Mouse (Mus musculus) macrophage (primary cell): ENCODE measurements around the gene Lhcgr. TPM values are rescaled to one million over a fixed set of nuclear protein-coding genes. Genes with fewer than 3 reads are reported as not detected.

Source experiments
- H3K27ac ChIP-seq: fragments of 350-480 bp; formaldehyde crosslinking; 2 replicates; pipeline ENCODE4 v1.9.0; 2021
- H3K36me3 ChIP-seq: fragments of 350-480 bp; formaldehyde crosslinking; 2 replicates; pipeline ENCODE4 v1.9.0; 2021; ENCODE audit errors: inconsistent target
- H3K4me3 ChIP-seq: fragments of 350-480 bp; formaldehyde crosslinking; 2 replicates; pipeline ENCODE4 v1.9.0; 2021; ENCODE audit errors: inconsistent target
- H3K79me2 ChIP-seq: fragments of 350-480 bp; formaldehyde crosslinking; 2 replicates; pipeline ENCODE4 v1.9.0; 2021; ENCODE audit errors: inconsistent target
- WGBS: methylation state at CpG from one replicate; pipeline ENCODE4 v1.1.7; 2026; ENCODE audit warnings: inconsistent platforms; ENCODE audit not compliant: missing documents; 5-methylcytosine and 5-hydroxymethylcytosine counted together
- polyA plus RNA-seq: library from polyadenylated mRNA; stranded (reverse); fragments of 250-400 nt; gene quantifications from 3 replicates; pipeline ENCODE4 v1.2.4, GENCODE M21; 2018; ENCODE audit warnings: inconsistent platforms

Gene Lhcgr
- polyA plus RNA-seq, 1 experiment from 2014 or later, result not detected

DNA sequence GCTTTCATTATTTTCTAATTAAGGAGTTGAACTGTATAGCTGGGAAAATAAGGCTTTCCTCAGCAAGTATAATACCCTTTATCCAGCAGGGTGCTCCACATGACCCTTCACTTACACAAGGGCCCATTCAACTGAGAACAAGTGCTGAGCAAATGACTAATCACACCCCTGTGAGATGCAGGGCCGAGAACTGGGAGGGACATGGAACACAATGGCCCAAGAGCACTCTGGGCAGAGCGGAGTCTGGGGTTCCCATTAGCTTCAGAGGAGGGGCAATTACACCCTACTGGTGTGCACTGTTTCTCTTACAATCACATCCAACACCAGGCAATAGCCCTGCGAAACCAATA lies 27.7 kb downstream of the Lhcgr start:
- 100% methylated on average over 3 of the region's 3 CpGs for WGBS
- Histone ChIP-seq H3K27ac (no peak overlapping the region), H3K79me2 (no peaks in the 10 kb centered on the region), H3K36me3 (no peaks in the 10 kb centered on the region), H3K4me3 (no peak overlapping the region)

DNA sequence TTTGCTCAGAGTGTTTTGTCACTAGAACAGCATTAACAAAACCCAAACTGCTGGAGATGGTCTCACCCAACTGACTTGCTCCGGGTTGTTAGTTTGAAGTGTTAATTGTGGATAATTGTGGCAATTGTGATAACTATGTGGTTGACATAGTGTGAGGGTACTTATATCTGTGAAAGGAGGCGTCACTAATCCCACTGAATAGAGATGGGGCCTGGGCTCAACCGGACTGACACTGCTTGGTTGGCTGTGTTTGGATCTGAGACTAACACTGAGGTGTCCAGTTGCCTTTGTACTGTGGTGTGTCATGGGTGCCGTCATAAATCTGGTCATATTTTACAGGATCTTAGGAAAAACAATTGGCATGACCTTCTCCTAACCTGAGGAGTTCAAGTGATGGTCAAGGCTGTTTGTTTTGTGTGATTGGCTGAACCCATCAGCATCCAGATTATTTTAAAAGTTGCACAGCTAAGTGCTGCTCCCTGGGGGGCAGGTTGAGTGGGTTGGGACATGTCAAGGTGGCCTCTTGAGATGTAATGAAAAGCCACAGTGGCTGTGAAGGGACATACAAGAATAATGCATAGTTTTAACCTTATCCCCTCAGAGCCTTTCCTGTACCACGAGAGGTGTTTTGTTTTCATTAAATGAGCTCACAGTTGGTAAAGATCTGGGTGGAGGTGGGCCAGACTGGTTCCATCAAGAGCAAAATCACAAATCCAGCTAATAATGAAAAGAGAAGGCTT lies 28.2 kb downstream of the Lhcgr start:
- H3K79me2 ChIP-seq, result no peaks in the 10 kb centered on the region
- no peak overlapping the region for H3K4me3 ChIP-seq
- no peak overlapping the region for H3K27ac ChIP-seq
- no peaks in the 10 kb centered on the region for H3K36me3 ChIP-seq
- 94% methylated on average over 5 of the region's 5 CpGs for WGBS

DNA sequence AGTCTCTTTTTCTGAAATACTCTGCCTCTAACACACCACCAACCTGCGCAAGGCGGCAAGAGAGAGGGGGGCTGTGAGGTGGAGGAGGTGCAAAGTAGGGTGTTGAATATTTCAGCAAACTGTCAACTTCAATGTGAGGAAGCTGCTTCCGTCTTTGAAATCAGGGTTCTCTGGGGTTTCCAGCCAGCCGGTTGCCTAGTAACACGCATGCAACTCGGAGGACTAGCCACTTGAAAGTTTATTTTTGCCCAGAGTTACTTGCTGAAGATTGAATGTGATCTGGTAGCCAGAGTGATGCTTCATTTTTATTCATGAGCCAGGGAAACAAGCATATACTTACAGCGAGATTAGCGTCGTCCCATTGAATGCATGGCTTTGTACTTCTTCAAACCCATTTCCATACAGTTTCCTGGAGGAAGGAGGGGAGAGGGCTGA lies 33.8 kb downstream of the Lhcgr start:
- H3K36me3 ChIP-seq, result no peaks in the 10 kb centered on the region
- H3K4me3 ChIP-seq, result no peak overlapping the region
- 52% methylated on average over 9 of the region's 9 CpGs for WGBS
- H3K27ac ChIP-seq, result no peak overlapping the region
- H3K79me2 ChIP-seq, result no peaks in the 10 kb centered on the region

DNA sequence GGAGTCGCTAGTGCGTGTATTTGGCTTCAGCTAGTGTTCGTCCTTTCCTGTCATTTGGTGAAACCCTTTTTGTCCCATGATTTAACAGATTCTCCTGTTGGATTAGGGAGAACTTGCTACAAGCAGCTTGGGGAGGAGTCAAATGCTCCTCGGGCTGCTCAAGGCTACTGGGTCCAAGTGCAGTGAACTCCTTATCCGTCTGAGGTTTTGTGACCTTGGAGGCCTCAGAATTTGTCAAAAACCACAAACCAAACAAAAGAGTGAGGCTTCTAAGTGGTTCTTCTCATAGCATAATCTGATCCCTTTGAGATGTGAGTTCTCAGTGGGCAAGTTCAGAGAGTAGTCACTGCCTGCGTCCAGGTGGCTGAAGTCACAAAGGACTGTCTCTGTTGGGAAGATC lies 36.0 kb downstream of the Lhcgr start:
- H3K4me3 ChIP-seq, result no peak overlapping the region
- no peaks in the 10 kb centered on the region for H3K36me3 ChIP-seq
- no peaks in the 10 kb centered on the region for H3K79me2 ChIP-seq
- no peak overlapping the region for H3K27ac ChIP-seq
- WGBS, result 62% methylated on average over 6 of the region's 6 CpGs

DNA sequence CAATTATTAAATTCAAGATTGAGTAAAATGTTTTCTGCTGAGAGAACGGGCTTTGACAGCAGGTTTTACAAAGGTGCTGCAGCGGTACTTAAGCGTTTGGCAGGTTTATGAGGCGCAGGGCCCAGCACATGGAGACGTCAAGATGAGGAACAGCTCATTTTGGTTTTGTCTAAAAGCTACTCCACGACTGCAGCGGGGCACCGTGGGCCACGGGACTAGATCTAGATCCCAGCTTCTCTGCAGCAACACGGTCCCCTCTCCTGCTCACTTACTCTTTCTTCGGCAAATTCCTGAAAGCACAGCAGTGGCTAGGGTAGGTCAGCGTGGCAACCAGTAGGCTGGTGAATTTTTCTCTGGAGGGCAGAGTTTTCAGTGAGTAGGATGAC lies 38.3 kb downstream of the Lhcgr start:
- Histone ChIP-seq H3K79me2 (no peaks in the 10 kb centered on the region), H3K4me3 (no peak overlapping the region), H3K36me3 (no peaks in the 10 kb centered on the region), H3K27ac (no peak overlapping the region)
- WGBS, result 44% methylated on average over 12 of the region's 12 CpGs

DNA sequence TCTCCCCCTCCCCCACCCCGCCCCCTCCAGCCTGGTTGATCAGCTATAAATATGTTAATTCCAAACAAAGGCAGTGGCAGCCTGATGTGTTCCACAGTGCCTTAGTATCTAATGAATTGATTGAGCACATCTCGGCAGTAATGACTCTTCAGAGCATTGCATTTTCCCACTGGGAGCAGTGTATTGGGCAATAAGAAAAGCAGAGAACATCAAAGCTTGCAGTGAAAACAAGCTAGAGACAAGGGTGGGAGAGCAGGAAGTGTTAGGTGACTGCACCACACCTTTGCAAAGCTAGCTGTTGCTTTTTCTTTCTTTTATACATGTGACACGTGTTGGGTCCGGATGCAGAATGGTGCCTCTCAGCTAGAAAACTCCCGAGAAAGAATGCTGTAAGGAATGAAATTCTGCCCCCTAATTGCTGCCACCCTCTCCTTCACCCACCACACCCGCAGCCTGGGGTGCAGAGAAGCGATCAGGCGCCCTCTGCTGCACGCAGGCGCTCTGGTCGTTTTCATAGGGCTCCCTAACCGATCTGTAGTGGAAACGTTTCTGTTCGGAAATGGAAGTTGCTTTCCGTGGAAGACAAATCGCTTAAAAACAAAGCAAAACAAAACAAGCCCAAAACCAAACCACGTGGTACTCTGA lies 38.8 kb downstream of the Lhcgr start:
- WGBS, result 10% methylated on average over 17 of the region's 17 CpGs
- Histone ChIP-seq H3K4me3 (no peak overlapping the region), H3K79me2 (no peaks in the 10 kb centered on the region), H3K36me3 (no peaks in the 10 kb centered on the region), H3K27ac (no peak overlapping the region)

DNA sequence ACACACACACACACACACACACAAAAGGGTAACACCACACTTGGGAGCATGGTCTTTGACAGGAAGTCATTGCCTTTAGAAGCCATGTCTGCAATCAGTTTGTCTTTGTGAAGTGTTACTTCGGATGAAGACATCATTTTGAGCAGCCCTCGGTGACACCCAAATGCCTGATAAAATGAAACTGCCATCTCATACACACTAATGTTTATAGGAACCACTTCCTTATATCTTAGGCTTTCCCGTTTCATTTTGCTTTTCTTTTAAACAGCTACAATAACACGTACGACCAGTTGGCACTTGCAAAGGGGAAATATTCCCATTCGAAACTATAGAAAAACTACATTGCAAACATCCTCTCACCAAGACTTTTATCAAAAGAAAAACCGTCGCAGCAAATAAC lies 42.1 kb downstream of the Lhcgr start:
- no peak overlapping the region for H3K4me3 ChIP-seq
- 49% methylated on average over 8 of the region's 8 CpGs for WGBS
- H3K36me3 ChIP-seq, result no peaks in the 10 kb centered on the region
- no peak overlapping the region for H3K27ac ChIP-seq
- no peaks in the 10 kb centered on the region for H3K79me2 ChIP-seq

DNA sequence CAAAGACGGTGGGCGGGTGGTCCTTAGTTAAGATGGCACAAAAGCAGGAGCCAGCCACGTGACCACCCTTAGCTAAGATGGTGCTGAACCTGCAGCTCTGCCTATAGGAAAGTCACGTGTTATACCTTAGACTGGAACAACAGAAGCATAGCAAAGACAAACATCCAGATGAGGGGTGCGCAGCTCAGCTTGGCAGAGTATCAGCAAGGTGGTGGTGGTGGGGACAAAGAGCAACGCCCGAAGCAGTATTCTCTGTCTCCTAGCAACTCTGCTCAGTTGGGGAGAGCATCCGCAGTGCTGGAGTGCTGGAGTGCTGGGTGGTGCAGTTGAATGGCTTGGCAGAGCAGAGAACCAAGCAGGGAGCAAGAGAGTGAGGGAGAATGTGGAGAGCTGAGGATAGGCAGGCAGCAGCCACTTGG lies 85.5 kb downstream of the Lhcgr start:
- H3K79me2 ChIP-seq, result no peaks in the 10 kb centered on the region
- no peak overlapping the region for H3K27ac ChIP-seq
- 91% methylated on average over 8 of the region's 8 CpGs for WGBS
- H3K36me3 ChIP-seq, result no peaks in the 10 kb centered on the region
- no peak overlapping the region for H3K4me3 ChIP-seq

DNA sequence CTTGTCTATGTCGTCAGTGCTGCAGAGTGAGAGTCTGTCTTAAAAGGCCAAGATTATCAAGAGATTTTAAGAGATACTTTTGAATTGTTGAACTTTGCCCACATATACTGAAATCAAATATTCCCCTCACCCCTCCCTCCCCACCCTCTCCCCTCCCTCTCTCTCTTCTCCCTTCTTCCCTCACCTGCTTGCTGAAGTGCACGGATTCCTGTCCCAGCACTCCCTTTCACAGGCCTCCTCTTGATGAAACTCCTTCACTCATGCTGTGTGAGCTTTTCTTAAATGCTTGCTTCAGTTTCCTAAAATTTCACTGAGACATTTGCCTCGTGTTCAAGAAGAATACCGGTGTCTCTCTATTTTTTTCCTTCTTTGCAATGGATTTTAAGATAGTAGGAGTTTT lies 88.7 kb downstream of the Lhcgr start:
- no peaks in the 10 kb centered on the region for H3K79me2 ChIP-seq
- H3K36me3 ChIP-seq, result no peaks in the 10 kb centered on the region
- no peak overlapping the region for H3K4me3 ChIP-seq
- 77% methylated on average over 3 of the region's 4 CpGs for WGBS
- no peak overlapping the region for H3K27ac ChIP-seq

DNA sequence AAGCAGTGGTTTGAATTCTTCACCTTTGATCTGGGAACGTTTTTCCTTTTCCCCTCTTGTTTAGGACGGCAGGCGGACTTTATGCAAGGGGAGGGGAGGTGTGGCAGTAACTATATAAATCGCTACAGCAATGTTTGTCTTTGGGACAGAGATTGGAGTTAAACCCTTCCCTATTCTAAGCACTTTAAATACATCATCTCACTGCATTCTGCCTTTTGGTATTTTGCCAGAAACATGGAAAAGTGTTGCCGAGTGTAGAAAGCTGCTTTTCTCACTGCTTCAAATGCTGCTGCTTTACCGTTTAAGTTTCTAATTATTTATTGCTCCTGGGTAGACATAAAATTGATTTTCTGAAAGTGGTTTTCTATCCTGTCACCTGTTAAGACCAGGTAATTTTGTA lies 89.4 kb downstream of the Lhcgr start:
- H3K4me3 ChIP-seq, result no peak overlapping the region
- 67% methylated on average over 6 of the region's 6 CpGs for WGBS
- H3K36me3 ChIP-seq, result no peaks in the 10 kb centered on the region
- H3K79me2 ChIP-seq, result no peaks in the 10 kb centered on the region
- H3K27ac ChIP-seq, result no peak overlapping the region

DNA sequence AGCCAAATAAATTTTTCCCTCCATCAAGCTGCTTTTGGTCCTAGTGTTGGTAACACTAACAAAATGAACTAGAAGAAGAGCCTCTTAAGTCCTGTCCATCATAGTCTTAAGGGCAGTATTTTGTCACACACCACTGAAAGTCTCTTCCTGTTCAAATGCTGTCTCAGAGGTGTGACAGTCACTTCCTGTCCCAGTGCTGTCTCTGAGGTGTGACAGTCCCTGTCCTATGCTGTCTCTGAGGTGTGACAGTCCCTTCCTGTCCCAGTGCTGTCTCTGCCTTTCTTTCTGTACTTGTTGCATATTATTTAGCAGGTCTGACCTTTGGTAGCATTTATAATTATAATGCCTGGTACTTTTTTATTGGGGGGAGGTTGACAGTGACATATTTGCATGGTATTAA lies 90.9 kb downstream of the Lhcgr start:
- Histone ChIP-seq H3K4me3 (no peak overlapping the region), H3K36me3 (no peaks in the 10 kb centered on the region), H3K79me2 (no peaks in the 10 kb centered on the region), H3K27ac (no peak overlapping the region)

DNA sequence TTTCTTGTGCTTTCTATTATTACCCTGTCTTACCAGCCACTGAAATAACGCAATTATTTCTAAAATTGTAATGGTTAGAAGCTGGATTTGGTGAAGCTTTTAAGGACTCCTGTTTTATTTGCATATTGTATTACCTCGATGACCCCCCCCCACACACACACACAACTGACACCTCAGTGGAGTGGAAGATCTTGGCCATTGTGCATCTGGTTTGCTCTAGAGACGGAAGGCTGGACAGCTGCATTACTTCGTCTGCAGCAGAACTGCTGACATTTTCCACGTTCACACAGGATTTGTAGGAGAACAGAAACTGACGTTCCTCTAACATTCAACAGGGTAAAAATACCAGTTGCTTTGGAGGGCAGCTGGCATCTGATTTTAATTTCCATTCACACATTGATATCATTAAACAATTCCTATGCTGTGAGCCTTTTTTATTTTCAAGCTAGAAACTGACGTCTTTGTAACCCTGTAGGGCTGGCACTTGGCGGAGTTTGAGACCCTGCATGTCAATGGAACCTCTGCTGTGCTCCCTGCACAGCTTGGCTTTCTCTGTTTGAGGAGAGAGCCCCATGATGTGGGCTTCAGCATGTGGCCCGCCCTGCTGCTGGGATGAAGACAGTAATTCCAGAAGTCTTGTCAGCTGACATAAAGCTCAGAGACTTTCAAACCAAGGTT lies 95.0 kb downstream of the Lhcgr start:
- no peaks in the 10 kb centered on the region for H3K36me3 ChIP-seq
- no peak overlapping the region for H3K4me3 ChIP-seq
- no peak overlapping the region for H3K27ac ChIP-seq
- WGBS, result 94% methylated on average over 9 of the region's 9 CpGs
- H3K79me2 ChIP-seq, result no peaks in the 10 kb centered on the region

DNA sequence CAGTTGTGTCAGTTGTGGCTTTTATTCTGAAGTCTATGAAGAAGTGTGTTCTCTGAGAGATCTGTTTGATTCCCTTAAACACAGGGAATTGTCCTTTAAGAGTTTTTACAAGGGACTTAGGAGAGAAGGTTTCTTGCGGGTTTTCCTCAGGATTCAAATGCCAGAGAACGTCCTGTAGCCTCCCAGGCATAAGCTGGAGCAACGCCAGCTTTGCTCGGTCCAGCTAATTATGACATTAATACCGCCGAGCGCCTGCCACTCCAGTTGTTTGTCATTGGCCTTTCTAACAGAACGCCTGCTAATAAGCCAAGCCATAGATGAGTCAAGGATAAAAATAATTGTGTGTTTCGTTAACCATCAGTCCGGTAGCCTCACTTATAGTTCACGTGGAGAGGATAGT lies 103.6 kb downstream of the Lhcgr start:
- Histone ChIP-seq H3K36me3 (no peaks in the 10 kb centered on the region), H3K27ac (no peak overlapping the region), H3K79me2 (no peaks in the 10 kb centered on the region), H3K4me3 (no peak overlapping the region)
- 93% methylated on average over 11 of the region's 11 CpGs for WGBS

DNA sequence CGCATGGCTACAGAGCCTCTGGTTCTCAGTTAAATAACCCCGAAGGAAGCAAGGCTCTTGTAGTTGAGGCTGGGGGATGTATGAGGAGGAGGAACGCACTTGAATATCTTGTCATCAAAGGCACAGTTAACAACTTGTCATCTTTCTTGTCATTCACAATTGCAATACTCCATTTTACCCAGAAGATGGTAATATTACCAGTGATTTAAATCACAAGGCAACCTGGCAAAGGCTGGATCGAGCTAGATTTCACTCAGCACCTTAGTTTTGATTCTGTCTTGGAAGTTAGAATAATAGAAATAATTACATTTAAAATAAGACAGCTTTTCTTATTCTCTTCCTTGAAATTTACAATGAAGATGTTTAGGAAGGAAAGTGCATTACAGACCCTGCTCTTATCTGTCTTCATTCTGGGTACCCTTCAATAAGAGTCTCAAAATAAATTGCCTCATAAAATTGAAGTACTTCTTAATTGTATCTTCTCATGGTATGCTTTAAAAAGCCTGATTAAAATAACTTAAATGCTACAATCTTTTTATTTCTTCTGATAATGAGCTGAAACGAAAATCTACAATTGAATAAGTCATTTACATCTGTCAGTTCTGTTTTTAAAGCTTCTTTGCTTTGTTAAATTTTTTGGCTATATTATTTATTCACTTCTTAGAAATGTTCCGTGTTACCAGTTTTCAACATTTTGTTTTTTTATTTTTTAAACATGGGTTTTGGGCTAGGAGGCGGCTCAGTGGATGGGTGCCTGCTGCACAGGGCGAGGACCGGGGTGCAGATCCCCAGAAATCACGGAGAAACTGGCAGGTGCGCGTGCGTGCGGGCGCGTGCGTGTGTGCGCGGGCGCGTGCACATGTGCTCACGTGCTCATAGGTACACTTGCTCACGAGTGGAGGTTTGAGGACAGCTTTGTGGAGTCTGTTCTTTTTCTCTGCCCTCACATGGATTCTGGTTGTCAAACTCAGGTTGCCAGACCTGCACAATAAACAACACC lies 116.2 kb downstream of the Lhcgr start:
- WGBS, result 94% methylated on average over 22 of the region's 23 CpGs
- Histone ChIP-seq H3K4me3 (no peak overlapping the region), H3K79me2 (no peaks in the 10 kb centered on the region), H3K36me3 (no peaks in the 10 kb centered on the region), H3K27ac (no peak overlapping the region)
